Mouse (Mus musculus) bone marrow, adult 2 months (tissue): ENCODE measurements around the gene Rfc4.

Experiments
- CTCF ChIP-seq: fragments of 200-500 bp; IDR thresholded peaks from 2 replicates; pipeline ENCODE4 v1.5.1; 2011; ENCODE audit warnings: low read length, control low read depth; ENCODE audit not compliant: control insufficient read depth, insufficient read depth
- POLR2A ChIP-seq: fragments of 200-500 bp; IDR thresholded peaks from 2 replicates; pipeline ENCODE4 v1.6.1; 2011; ENCODE audit warnings: low read depth, mild to moderate bottlenecking, control low read depth, low read length, borderline replicate concordance; ENCODE audit not compliant: control insufficient read depth

DNA sequence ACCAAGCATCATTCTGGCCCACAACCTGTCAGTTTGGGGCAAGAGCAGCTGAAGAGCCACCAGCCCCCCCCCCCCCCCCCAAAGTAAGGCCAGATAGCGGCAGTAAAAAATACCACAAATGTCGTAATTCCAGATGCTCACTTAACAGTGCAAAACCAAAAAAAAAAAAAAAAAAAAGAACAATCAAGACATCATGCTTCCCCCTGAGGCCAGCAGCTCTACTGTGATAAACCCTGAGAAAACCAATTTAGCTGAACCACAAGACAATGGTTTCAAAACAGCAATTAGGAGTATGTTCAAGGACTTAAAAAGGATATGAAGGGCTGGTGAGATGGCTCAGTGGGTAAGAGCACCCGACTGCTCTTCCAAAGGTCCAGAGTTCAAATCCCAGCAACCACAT, 34.6 kb upstream of the Rfc4 start:
- TF ChIP-seq CTCF (no peak), POLR2A (no peak)
